ENCODE assay signal across 8 mouse cellular contexts in the genomic region with DNA sequence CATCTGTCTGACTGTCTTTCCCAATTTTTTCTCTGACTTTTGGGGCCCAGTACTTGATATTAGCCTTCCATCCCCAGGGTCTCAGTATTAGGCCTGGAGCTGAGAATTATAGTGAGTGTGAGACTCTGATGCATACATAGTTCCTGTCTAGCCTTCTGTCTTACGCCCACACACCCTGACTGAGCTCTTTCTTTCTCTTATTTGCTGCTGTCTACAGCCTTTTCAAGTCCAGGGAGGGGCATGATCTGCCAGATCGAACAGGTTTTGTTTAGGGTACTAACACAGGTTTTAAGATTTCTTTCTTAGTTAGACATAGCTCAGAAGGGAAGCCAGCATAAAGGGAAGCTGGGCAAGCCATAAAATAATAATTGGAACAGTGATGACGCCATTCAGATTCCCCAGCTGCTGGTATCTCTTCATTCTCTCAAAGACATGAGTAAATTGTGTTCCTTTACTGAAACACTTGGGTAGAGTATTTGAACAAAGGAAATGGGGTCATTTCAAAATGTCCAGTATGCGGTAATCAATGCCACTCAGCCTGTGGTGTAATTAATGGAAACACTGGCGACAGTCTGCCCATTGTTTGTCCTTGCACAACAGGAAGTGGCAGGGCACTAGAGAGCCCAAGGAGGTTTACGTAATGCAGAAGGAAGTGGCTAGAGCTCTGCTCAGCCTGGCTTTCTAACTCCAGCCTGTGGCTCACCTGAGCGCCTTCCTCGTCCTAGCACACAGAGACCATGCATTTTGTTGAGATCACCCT.
DNase-seq lines count a peak whose midpoint lies in the region; ATAC-seq and TF ChIP-seq lines count a peak whose summit lies in the region.

No protein-coding gene starts in this region.

- no peak overlapping the region for H3K9ac ChIP-seq in forebrain, embryonic 13.5 days
- H3K9ac ChIP-seq in forebrain, embryonic 15.5 days (replicated peaks), result no peak overlapping the region
- H3K9ac ChIP-seq in limb, embryonic 14.5 days (ENCODE audit: low read depth, low read length, severe bottlenecking), result no peak overlapping the region

- 46% methylated on average over 8 of the region's 8 CpGs for WGBS in forebrain, embryonic 13.5 days
- WGBS in forebrain, embryonic 15.5 days, result 37% methylated on average over 8 of the region's 8 CpGs
- 71% methylated on average over 8 of the region's 8 CpGs for WGBS in limb, embryonic 14.5 days

- peaks cover 11% of the 10 kb centered on the region for H3K4me1 ChIP-seq in forebrain, embryonic 13.5 days
- no peaks in the 10 kb centered on the region for H3K4me1 ChIP-seq in forebrain, embryonic 15.5 days
- peaks cover 10% of the 10 kb centered on the region for H3K4me1 ChIP-seq in limb, embryonic 14.5 days (ENCODE audit: control insufficient read depth, insufficient read depth, low read length)

- peak overlapping the region; percentile 54; the same call in 1 of the 2 replicates for H3K27ac ChIP-seq in forebrain, embryonic 13.5 days
- H3K27ac ChIP-seq in forebrain, embryonic 15.5 days (replicated peaks), result no peak overlapping the region
- H3K27ac ChIP-seq in limb, embryonic 14.5 days (replicated peaks; ENCODE audit: low read depth, low read length), result peak overlapping the region; percentile 43

- TF ChIP-seq POLR2A in limb, embryonic 14.5 days (IDR thresholded peaks at IDR 0.05; ENCODE audit: borderline replicate concordance, extremely low read depth, insufficient read depth, insufficient read length), result no peak

- no peaks in the 10 kb centered on the region for H3K9me3 ChIP-seq in forebrain, embryonic 13.5 days (replicated peaks)
- no peaks in the 10 kb centered on the region for H3K9me3 ChIP-seq in forebrain, embryonic 15.5 days
- H3K9me3 ChIP-seq in limb, embryonic 14.5 days (ENCODE audit: control insufficient read depth, low read length), result no peaks in the 10 kb centered on the region

- peak; percentile 4 for DNase-seq in forelimb bud, embryonic 11.5 days (ENCODE audit: low read depth, low spot score)
- DNase-seq in limb, embryonic 14.5 days (ENCODE audit: low spot score), result no peak
- peak; percentile 78 for DNase-seq in naive thymus-derived CD4-positive, alpha-beta T cell, adult 2 months (ENCODE audit: low read depth)
- DNase-seq in layer of hippocampus, postnatal 25 days (ENCODE audit: extremely low spot score in 1 of 2, low spot score in 1 of 2), result no peak
- no peak for DNase-seq in ovary, postnatal 14 days (ENCODE audit: low spot score)

- no peak overlapping the region for H3K4me2 ChIP-seq in forebrain, embryonic 13.5 days
- H3K4me2 ChIP-seq in forebrain, embryonic 15.5 days (replicated peaks), result no peak overlapping the region
- no peak overlapping the region for H3K4me2 ChIP-seq in limb, embryonic 14.5 days (replicated peaks; ENCODE audit: low read depth, low read length, severe bottlenecking)

- no peaks in the 10 kb centered on the region; the same call in 1 of the 2 replicates for H3K36me3 ChIP-seq in forebrain, embryonic 13.5 days (ENCODE audit: poor library complexity, severe bottlenecking)
- H3K36me3 ChIP-seq in forebrain, embryonic 15.5 days, result no peaks in the 10 kb centered on the region
- H3K36me3 ChIP-seq in limb, embryonic 14.5 days (ENCODE audit: control insufficient read depth, insufficient read depth, low read length), result no peaks in the 10 kb centered on the region

- ATAC-seq in forebrain, embryonic 13.5 days, result no peak
- no peak for ATAC-seq in forebrain, embryonic 15.5 days (replicated peaks)
- ATAC-seq in CD4-positive, CD25-positive, alpha-beta regulatory T cell, adult 4 months, result peak; percentile 86
- no peak for ATAC-seq in limb, embryonic 14.5 days (ENCODE audit: low FRiP score, low read depth)

- no peaks in the 10 kb centered on the region for H3K27me3 ChIP-seq in forebrain, embryonic 13.5 days
- no peaks in the 10 kb centered on the region for H3K27me3 ChIP-seq in forebrain, embryonic 15.5 days
- H3K27me3 ChIP-seq in limb, embryonic 14.5 days (ENCODE audit: control insufficient read depth, insufficient read depth, low read length), result no peaks in the 10 kb centered on the region

- no peak overlapping the region for H3K4me3 ChIP-seq in forebrain, embryonic 13.5 days
- H3K4me3 ChIP-seq in forebrain, embryonic 15.5 days, result no peak overlapping the region
- H3K4me3 ChIP-seq in limb, embryonic 14.5 days (replicated peaks; ENCODE audit: low read length), result no peak overlapping the region

Comparison
In these comparisons a context has a peak if more than half of its experiments do, and no peak if none do; other contexts are left out.
1. DNase-seq: peak in forelimb bud, embryonic 11.5 days (single experiment) and naive thymus-derived CD4-positive, alpha-beta T cell, adult 2 months (single experiment); none in limb, embryonic 14.5 days (single experiment), layer of hippocampus, postnatal 25 days (0 of 2) and ovary, postnatal 14 days (single experiment).